Mouse (Mus musculus): ENCODE measurements around the gene Acat1. TPM values are rescaled to one million over a fixed set of nuclear protein-coding genes. Genes with fewer than 3 reads are reported as not detected.

The Acat1 gene
- polyA plus RNA-seq (2012; rRNA removed) = 96.6 and 96.9 TPM in 2 replicates

GRCm38 (mm10) chr9:53609968-53610781, at the start of gene Acat1:
Acat1 (minus strand) TSS chr9:53610382.

GRCm38 (mm10) chr9:53536558-53537320, 73.4 kb downstream of the Acat1 start, which contains the start of the genes Atm and Npat:
Atm (minus strand) TSS chr9:53536740.
Npat (plus strand) TSS chr9:53537047.

Other genes starting within 250 kb of the Acat1 start
- gene Kdelc2, start 226.4 kb downstream of the Acat1 start, polyA plus RNA-seq (2012; rRNA removed) = 2.9 and 5.3 TPM in 2 replicates
- 0.22 and 0.73 TPM in 2 replicates for gene 4930550C14Rik, start 208.1 kb downstream of the Acat1 start, polyA plus RNA-seq (2012; rRNA removed)
- 11.4 and 11.8 TPM in 2 replicates for gene Atm, start 73.6 kb downstream of the Acat1 start, polyA plus RNA-seq (2012; rRNA removed)
- 11.1 and 11.6 TPM in 2 replicates for gene Npat, start 73.3 kb downstream of the Acat1 start, polyA plus RNA-seq (2012; rRNA removed)
- gene Cul5, start 59.6 kb upstream of the Acat1 start, polyA plus RNA-seq (2012; rRNA removed) = 18.3 and 19.4 TPM in 2 replicates
- 1.1 and 1.7 TPM in 2 replicates for gene Rab39, start 95.8 kb upstream of the Acat1 start, polyA plus RNA-seq (2012; rRNA removed)
- 8.3 and 9.0 TPM in 2 replicates for gene Slc35f2, start 161.2 kb upstream of the Acat1 start, polyA plus RNA-seq (2012; rRNA removed)
- 0.45 and 6.1 TPM in 2 replicates for gene Sln, start 239.8 kb upstream of the Acat1 start, polyA plus RNA-seq (2012; rRNA removed)